Mouse (Mus musculus): ENCODE measurements around the gene Dido1. TPM values are rescaled to one million over a fixed set of nuclear protein-coding genes. Genes with fewer than 3 reads are reported as not detected.

Gene Dido1
- polyA plus RNA-seq, 1 experiment from 2014 or later: 14.0 TPM

DNA sequence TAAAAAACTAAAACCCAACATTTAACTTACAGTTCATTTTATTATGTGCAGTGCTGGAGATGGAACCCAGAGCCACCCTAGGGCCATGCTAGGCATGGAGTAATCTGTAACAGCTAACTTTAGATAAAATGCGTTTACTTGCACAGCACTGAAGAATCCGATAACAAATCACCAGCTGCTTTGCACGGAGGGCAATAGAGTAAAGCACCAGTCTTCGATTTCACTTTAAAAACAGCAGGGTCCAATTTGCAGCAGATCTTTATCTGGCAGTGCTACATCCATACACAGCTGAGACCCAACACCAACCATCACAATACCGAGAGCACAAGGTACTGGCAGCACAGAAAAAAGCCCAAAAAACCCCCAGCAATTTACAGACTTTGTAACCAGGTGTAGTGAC, 6.6 kb downstream of the Dido1 start:
- Histone ChIP-seq H3K4me2 (no peak overlapping the region), H3K27ac (peak overlapping the region; percentile 95), H3K4me1 (replicated peaks) (peaks cover 46% of the 10 kb centered on the region), H3K36me3 (no peaks in the 10 kb centered on the region), H3K9ac (no peak overlapping the region), H3K27me3 (no peaks in the 10 kb centered on the region), H3K4me3 (no peak overlapping the region), H3K9me3 (replicated peaks) (no peaks in the 10 kb centered on the region)
- 63% methylated on average over 5 of the region's 5 CpGs for WGBS
- ATAC-seq (replicated peaks; ENCODE audit: insufficient number of reproducible peaks, insufficient read depth, low FRiP score, low read depth): no peak

DNA sequence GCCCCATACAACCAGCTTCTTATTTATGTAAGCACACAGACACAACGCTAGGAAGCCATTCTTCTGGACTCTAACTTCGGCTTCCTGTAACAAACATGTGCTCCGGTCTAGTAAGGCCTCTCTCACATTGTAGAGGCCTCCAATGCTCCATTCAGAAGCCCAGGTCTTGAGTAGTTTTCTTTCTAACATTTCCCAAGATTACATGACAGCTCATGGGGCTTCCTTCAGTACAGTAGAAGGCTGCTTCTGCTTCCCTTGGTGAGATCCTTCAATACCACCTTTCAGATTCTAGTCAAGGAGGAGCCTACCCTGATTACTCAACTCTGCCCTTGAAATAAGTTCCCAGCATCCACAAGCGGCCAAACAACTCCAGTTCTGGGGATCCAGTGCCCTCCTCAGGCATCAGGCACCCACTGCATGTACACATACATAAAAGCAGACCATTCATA, 7.1 kb downstream of the Dido1 start:
- WGBS: 29% methylated on average over 4 of the region's 4 CpGs
- peak overlapping the region; percentile 82 for H3K4me3 ChIP-seq
- no peaks in the 10 kb centered on the region for H3K36me3 ChIP-seq
- peak overlapping the region; percentile 95 for H3K27ac ChIP-seq
- peaks cover 44% of the 10 kb centered on the region for H3K4me1 ChIP-seq (replicated peaks)
- H3K4me2 ChIP-seq: peak overlapping the region; percentile 88
- no peaks in the 10 kb centered on the region for H3K27me3 ChIP-seq
- ATAC-seq (replicated peaks; ENCODE audit: insufficient number of reproducible peaks, insufficient read depth, low FRiP score, low read depth): no peak
- peak overlapping the region; percentile 88 for H3K9ac ChIP-seq
- no peaks in the 10 kb centered on the region for H3K9me3 ChIP-seq (replicated peaks)

DNA sequence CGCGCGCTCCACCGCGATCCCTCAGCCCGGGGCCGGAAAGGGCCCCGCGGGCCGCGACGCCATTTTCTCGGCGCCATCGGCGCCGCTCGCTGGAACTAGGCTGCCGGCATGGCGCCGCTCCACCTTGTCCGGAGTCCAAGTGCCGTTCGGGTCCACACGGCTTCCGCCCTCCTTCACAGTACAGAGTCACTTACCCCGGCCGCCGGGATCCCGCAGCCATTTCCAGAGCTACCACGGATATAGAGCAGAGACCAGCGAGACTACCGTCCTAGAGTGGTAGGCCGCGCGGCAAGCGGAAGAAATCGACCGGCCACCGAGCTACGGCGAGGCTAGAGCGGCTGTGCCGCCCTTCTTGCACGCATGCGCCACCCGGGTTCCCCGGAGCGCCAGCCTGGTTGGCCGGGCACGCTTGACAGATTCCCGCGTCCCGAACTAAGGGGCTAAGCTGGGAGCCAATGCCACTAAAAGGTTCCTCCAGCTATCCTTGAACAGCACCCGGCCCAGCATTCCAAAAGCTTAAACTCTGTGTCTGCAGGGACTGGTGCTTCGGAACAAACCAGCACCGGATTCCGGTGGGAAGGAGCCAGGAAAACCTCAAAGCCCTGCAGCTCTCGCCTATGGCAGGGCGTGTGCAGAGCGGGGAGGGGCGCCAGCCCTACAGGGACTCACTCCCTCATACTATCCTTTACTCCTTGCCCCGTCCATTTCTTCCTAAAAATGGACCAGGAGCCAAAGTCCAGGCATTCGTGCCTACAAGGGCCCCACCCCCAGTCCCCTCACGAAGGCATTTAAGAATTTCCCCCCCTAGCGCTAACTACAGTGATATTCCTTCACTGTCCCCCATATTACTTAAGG, 7.8 kb downstream of the Dido1 start:
- WGBS: under 1% methylated on average over 66 of the region's 66 CpGs
- Histone ChIP-seq H3K4me3 (peak overlapping the region; percentile 82), H3K27ac (peak overlapping the region; percentile 95)

DNA sequence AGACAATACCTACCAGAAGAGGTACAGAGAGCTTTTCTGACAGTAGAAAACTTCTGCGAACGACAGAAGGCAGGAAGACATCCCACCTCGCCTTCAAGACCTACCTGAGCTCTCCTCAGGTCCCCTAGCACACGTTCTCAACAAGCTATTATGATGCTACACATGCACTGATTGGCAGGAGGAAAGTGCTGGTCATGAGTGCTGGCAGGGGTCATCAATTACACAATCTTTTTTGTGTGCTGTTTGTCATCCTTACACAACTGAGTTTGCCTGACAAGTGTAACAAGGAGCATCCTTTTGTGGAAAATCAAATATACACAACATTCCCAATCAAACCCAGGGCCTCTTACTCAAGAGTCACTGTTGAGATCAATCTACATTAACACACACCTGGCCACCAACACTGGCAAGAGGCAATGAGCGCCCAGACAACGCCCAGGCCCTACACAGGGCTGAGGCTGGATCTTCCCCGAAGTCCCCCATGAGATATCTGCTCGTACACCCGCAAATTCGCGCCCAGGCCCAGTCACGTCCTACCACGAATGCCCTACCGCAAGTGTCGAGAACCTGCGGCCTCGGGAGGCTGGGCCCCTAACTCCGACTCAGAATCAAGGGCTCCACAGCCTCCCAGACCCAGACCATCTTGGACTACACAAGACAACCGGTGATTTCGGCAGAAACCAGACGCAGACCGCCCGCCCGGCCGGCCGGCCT, 8.6 kb downstream of the Dido1 start:
- Histone ChIP-seq H3K27me3 (no peaks in the 10 kb centered on the region), H3K36me3 (no peaks in the 10 kb centered on the region), H3K9ac (peak overlapping the region; percentile 88), H3K27ac (peak overlapping the region; percentile 95), H3K4me2 (peak overlapping the region; percentile 88), H3K4me3 (peak overlapping the region; percentile 82), H3K9me3 (replicated peaks) (no peaks in the 10 kb centered on the region), H3K4me1 (replicated peaks) (peaks cover 47% of the 10 kb centered on the region)
- ATAC-seq (replicated peaks; ENCODE audit: insufficient number of reproducible peaks, insufficient read depth, low FRiP score, low read depth): no peak; the same call in 1 of the 2 replicates
- WGBS: 3% methylated on average over 26 of the region's 26 CpGs

More for the DNA sequence above, 7.8 kb downstream of the Dido1 start:
- no peaks in the 10 kb centered on the region for H3K27me3 ChIP-seq
- no peaks in the 10 kb centered on the region for H3K36me3 ChIP-seq
- H3K9me3 ChIP-seq (replicated peaks): no peaks in the 10 kb centered on the region
- H3K4me2 ChIP-seq: peak overlapping the region; percentile 88
- ATAC-seq (replicated peaks; ENCODE audit: insufficient number of reproducible peaks, insufficient read depth, low FRiP score, low read depth): peak; percentile 93
- H3K9ac ChIP-seq: peak overlapping the region; percentile 88
- H3K4me1 ChIP-seq (replicated peaks): peaks cover 47% of the 10 kb centered on the region

DNA sequence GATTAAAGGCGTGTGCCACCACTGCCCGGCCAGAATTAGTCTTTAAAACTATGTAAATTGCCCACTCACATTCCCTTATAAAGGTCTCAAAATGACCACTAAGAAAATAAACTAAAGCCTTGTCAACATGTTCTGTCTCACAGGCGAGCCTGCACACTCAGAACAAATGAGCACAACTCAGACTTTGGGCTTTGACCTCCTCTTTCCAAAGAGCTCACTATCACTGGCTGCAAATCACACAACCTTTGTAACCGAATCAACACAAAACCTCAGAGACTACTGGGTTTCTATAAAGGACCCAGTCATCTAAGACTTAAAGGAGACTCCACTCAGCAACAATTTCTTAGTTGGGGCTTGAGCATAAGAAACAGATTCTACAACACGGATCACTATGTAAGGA, 9.3 kb downstream of the Dido1 start:
- no peak for ATAC-seq (replicated peaks; ENCODE audit: insufficient number of reproducible peaks, insufficient read depth, low FRiP score, low read depth)
- WGBS: 63% methylated on average over 5 of the region's 5 CpGs
- no peaks in the 10 kb centered on the region for H3K9me3 ChIP-seq (replicated peaks)

DNA sequence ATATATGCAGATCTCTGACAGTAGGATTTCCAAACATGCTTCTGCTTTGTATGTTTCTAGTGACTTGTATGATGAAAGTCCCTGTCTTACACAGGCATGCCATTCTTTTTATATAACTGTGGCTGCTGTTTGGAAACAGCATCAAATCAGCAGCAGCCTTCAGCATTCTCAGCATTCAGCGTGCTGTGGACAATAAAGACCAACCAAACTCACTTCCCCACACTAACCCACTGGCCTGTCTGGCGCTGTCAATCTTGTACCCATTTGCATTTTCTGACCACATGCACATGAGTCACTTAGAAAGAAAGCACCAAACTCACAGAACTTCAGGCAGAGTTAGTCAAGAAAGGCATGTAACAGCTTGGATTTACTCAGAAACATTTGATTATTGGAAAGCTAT, 14.6 kb downstream of the Dido1 start:
- H3K9me3 ChIP-seq (replicated peaks): no peaks in the 10 kb centered on the region
- WGBS: 70% methylated on average over 2 of the region's 2 CpGs
- H3K4me3 ChIP-seq: no peak overlapping the region
- no peak overlapping the region for H3K4me2 ChIP-seq
- H3K27ac ChIP-seq: no peak overlapping the region
- no peak for ATAC-seq (replicated peaks; ENCODE audit: insufficient number of reproducible peaks, insufficient read depth, low FRiP score, low read depth)
- H3K9ac ChIP-seq: no peak overlapping the region
- H3K4me1 ChIP-seq (replicated peaks): peaks cover 35% of the 10 kb centered on the region
- H3K27me3 ChIP-seq: no peaks in the 10 kb centered on the region
- peaks cover 8% of the 10 kb centered on the region for H3K36me3 ChIP-seq

More for the DNA sequence above, 9.3 kb downstream of the Dido1 start:
- H3K36me3 ChIP-seq: no peaks in the 10 kb centered on the region
- H3K9ac ChIP-seq: peak overlapping the region; percentile 88
- no peak overlapping the region for H3K27ac ChIP-seq
- peaks cover 47% of the 10 kb centered on the region for H3K4me1 ChIP-seq (replicated peaks)
- peak overlapping the region; percentile 88 for H3K4me2 ChIP-seq
- H3K27me3 ChIP-seq: no peaks in the 10 kb centered on the region
- peak overlapping the region; percentile 82 for H3K4me3 ChIP-seq

DNA sequence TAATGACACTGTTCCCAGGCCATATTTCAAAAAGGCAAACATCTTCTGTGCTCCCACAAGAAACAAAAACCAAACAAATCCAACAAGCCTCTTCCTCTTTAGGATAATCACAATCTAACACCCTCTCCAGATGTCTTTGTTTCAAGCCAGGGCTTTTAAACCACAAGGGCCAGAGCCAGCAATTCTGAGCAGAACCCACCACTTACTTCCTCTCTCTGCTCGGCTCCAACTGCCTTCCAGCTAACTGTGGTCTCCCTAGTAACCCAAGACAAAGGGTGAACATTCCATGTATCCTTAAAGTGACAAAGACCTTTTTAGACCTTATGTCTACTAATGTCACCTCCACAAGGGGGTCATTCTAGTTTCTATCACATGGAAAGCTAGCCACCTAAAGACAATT, 17.2 kb downstream of the Dido1 start:
- Histone ChIP-seq H3K27ac (peak overlapping the region; percentile 65), H3K27me3 (no peaks in the 10 kb centered on the region), H3K9ac (no peak overlapping the region), H3K4me2 (peak overlapping the region; percentile 21; the same call in 1 of the 2 replicates), H3K4me3 (0 out of 2 replicates have a peak overlapping the region, but pooled peaks have one; percentile 3), H3K4me1 (replicated peaks) (peaks cover 25% of the 10 kb centered on the region), H3K9me3 (replicated peaks) (no peaks in the 10 kb centered on the region), H3K36me3 (peaks cover 33% of the 10 kb centered on the region)
- 3% methylated on average over 1 of the region's 1 CpGs for WGBS
- peak; percentile 64; the same call in 1 of the 2 replicates for ATAC-seq (replicated peaks; ENCODE audit: insufficient number of reproducible peaks, insufficient read depth, low FRiP score, low read depth)

DNA sequence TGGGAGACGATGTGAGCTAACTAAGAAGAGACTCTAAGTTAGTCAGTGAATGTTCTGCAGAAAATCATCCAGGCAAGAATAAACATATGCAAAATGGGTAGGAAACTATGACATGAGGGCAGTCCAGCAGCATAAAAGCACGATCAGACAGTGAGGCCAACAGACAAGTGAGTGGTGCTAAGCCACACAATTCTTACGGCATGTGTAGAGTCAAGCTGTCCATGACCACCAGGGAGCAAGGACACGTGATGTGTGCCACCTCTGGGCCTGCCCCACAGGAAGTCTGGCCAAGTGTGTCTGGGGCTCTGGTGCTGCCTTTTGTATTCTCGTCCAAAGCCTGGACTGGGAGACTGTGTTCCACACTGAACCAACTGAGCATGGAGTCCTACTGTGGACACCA, 20.0 kb downstream of the Dido1 start:
- Histone ChIP-seq H3K9ac (no peak overlapping the region), H3K4me3 (no peak overlapping the region), H3K27ac (no peak overlapping the region), H3K4me1 (replicated peaks) (peaks cover 16% of the 10 kb centered on the region), H3K9me3 (replicated peaks) (no peaks in the 10 kb centered on the region), H3K36me3 (peaks cover 59% of the 10 kb centered on the region), H3K4me2 (no peak overlapping the region), H3K27me3 (no peaks in the 10 kb centered on the region)
- WGBS: 77% methylated on average over 5 of the region's 5 CpGs
- no peak for ATAC-seq (replicated peaks; ENCODE audit: insufficient number of reproducible peaks, insufficient read depth, low FRiP score, low read depth)

DNA sequence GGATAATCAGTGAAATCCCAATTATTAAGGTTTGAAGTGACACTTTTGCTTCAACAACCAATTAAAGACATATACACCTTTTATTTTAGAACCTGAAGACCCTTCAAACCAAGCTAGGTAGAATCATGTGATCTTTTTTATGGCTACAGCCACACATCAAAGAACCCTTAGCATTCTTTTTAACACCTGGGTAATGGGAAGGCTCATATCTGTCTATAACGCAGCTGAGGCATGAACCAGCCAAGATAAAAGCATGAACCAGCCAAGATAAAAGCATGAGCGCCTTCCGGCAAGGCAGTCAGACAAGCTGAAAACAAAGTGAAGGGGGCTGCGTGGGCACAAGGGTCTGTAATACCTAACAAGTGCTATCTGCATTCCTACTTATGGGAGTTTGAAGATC, 25.8 kb downstream of the Dido1 start:
- Histone ChIP-seq H3K27me3 (no peaks in the 10 kb centered on the region), H3K9me3 (replicated peaks) (no peaks in the 10 kb centered on the region), H3K4me2 (no peak overlapping the region), H3K4me3 (no peak overlapping the region), H3K36me3 (peaks cover 80% of the 10 kb centered on the region), H3K4me1 (replicated peaks) (no peaks in the 10 kb centered on the region), H3K9ac (no peak overlapping the region), H3K27ac (no peak overlapping the region)
- 63% methylated on average over 4 of the region's 4 CpGs for WGBS
- ATAC-seq (replicated peaks; ENCODE audit: insufficient number of reproducible peaks, insufficient read depth, low FRiP score, low read depth): no peak

DNA sequence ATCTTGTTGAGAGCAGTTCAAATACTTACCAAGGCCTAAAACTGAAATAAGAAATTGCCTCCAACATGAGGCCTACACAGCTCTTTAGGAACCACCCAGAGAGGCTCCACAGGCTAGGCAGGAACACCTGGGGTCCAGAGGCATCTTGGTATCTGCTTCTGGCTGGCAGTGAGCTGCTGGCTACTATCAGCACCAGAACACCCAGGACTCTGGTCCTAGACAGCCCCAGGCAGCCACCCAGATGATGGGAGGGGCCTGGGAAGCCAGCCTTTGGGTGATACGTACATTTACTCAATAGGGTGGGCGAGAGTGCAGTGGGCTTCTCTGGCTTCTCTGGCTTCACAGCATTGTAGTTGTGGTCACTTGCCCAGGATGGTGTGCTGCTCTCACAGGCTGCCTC, 26.3 kb downstream of the Dido1 start:
- H3K36me3 ChIP-seq: peaks cover 74% of the 10 kb centered on the region
- no peaks in the 10 kb centered on the region for H3K27me3 ChIP-seq
- H3K4me3 ChIP-seq: no peak overlapping the region
- no peak overlapping the region for H3K27ac ChIP-seq
- H3K9me3 ChIP-seq (replicated peaks): no peaks in the 10 kb centered on the region
- ATAC-seq (replicated peaks; ENCODE audit: insufficient number of reproducible peaks, insufficient read depth, low FRiP score, low read depth): no peak
- H3K4me1 ChIP-seq (replicated peaks): no peaks in the 10 kb centered on the region
- WGBS: 82% methylated on average over 2 of the region's 2 CpGs
- no peak overlapping the region for H3K4me2 ChIP-seq
- no peak overlapping the region for H3K9ac ChIP-seq

DNA sequence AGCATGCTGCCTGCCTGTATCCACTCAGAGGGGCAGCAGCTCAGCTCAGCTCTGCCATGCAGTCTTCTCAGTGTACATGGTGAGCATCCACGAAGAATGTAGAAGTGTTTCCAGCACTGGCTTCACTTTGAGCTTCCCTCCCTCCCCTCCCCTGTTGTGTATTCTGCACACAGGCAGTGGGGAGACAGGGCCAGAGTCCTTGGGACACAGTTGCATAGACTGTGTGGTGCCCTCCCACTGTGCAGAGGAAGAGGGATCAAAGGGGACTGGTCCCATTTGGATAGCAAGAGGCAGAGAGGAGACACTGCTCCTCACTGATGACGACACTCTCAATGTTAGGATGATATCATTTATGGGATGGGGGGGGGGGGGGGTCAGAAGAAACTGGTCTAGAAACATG, 28.6 kb downstream of the Dido1 start:
- H3K4me1 ChIP-seq (replicated peaks): no peaks in the 10 kb centered on the region
- no peaks in the 10 kb centered on the region for H3K27me3 ChIP-seq
- H3K4me3 ChIP-seq: no peak overlapping the region
- H3K9me3 ChIP-seq (replicated peaks): no peaks in the 10 kb centered on the region
- no peak overlapping the region for H3K27ac ChIP-seq
- 69% methylated on average over 2 of the region's 2 CpGs for WGBS
- H3K4me2 ChIP-seq: no peak overlapping the region
- H3K9ac ChIP-seq: no peak overlapping the region
- no peak for ATAC-seq (replicated peaks; ENCODE audit: insufficient number of reproducible peaks, insufficient read depth, low FRiP score, low read depth)
- H3K36me3 ChIP-seq: peaks cover 51% of the 10 kb centered on the region

All from heart, embryonic 15.5 days (tissue).